Mouse (Mus musculus) A20 (cell line): ENCODE measurements around the gene Actn3.
A peak's percentile ranks its signal among the peaks of the same experiment; 100 is the strongest.

Experiments
- DNase-seq: peaks from one replicate; pipeline ENCODE4 v3.0.0-alpha.2; 2011; ENCODE audit warnings: low read depth, low spot score

Actn3 gene

GRCm38 (mm10) chr19:4812334-4812949 is 65.3 kb downstream of the Actn3 start:
- peak; percentile 65 for DNase-seq

DNA sequence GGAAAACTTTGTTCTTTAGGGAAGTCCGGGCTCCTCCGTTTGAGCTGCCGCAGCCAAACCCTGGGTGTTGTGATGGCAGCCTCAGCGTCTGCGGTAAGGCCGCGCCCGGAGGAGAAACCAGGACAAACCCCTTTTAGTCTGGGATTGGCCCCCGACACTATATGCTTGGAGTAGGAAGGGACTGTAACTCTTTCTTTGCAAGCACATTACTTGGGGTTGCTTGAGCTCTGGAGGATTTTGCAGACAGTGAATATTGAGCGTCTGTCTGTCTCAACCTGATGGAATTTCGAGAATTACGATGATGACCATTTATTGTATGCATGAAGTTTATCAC is 65.8 kb downstream of the Actn3 start:
- no peak for DNase-seq
